Mouse (Mus musculus): ENCODE measurements around the gene Olfr1359. TPM values are rescaled to one million over a fixed set of nuclear protein-coding genes. Genes with fewer than 3 reads are reported as not detected.
"Not testable (repeated sequence)": the region's sequence is repeated elsewhere in the genome, so short reads cannot be mapped to it uniquely, and the experiment has no call there.

The Olfr1359 gene
- polyA plus RNA-seq, 1 experiment from 2014 or later, result not detected

DNA sequence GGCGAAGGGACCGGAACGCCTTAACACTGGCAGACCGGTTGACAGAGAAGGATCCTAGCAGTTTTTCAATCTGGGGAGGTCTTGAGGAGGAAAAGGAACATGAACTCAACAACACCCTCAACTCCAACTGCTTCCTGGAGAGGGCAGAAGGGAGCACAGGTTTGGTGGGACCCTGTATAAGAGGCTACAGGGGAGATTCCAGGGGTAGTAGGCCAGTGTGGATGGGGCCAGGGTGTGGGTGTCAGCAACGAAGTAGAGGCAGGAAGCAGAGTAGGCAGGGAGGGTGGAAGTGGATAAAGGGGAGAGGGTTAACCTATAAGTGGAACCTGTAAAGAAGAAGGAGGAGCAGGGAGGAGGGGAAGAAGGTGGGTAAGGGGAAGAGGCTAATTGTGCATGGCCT lies 35.6 kb downstream of the Olfr1359 start:
- Histone ChIP-seq H3K4me3 (no peak overlapping the region), H3K9ac (peak overlapping the region; percentile 80; the same call in 1 of the 2 replicates), H3K27ac (replicated peaks) (peak overlapping the region; percentile 98), H3K36me3 (no peaks in the 10 kb centered on the region), H3K4me1 (replicated peaks) (peaks cover 36% of the 10 kb centered on the region), H3K27me3 (no peaks in the 10 kb centered on the region), H3K9me3 (no peaks in the 10 kb centered on the region), H3K4me2 (no peak overlapping the region)
- 64% methylated on average over 5 of the region's 5 CpGs for WGBS
- peak; percentile 45 for ATAC-seq (ENCODE audit: low read depth)

DNA sequence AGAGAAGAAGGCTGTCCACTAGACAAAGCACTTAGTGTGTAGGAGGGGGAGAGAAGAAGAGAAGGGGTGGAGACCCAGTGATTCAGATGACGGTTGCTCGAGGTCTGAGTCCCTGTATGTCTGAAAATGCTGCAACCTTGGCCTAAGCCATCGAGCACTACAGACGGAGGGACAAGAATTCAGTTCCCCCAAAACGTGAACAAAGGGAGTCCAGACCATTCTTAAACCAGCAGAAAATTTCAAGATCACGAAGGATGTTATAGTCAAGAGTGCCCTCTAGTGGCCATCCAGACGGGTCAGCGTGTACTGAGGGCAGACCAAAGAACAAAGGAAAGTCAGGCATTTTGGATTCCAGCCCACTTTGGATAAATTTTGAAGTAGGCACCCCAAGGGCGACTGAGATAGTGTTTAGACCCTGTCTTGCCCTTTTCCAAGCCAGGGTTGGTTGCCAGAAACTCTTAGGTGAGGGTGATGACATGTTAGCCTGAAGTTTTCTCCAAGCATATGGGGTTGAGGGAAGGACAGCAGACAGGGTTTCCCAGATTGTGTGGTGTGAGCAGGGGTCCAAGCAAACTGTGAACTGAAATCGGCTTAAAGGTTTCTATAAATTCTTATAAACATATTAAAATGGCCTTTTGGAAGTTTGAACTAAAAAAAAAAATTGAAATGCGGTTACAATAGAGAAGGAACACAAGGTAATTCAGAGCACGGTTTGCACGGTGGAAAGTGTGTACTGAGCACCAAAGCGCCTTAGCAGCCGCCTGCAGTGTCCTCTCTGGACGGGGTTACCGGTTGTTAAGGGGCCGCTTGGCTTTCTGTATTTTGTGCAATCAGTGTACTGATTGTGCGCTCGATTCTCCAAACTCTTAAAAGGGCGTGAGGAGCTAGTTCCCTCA lies 36.3 kb downstream of the Olfr1359 start:
- H3K4me2 ChIP-seq, result peak overlapping the region; percentile 65
- peak overlapping the region; percentile 54 for H3K4me3 ChIP-seq
- H3K36me3 ChIP-seq, result no peaks in the 10 kb centered on the region
- peak overlapping the region; percentile 80 for H3K9ac ChIP-seq
- peaks cover 36% of the 10 kb centered on the region for H3K4me1 ChIP-seq (replicated peaks)
- ATAC-seq (ENCODE audit: low read depth), result peak; percentile 86
- peak overlapping the region; percentile 98 for H3K27ac ChIP-seq (replicated peaks)
- WGBS, result under 1% methylated on average over 21 of the region's 21 CpGs
- H3K27me3 ChIP-seq, result no peaks in the 10 kb centered on the region
- H3K9me3 ChIP-seq, result no peaks in the 10 kb centered on the region

GRCm38 (mm10) chr13:21734906-21735767 lies 37.2 kb downstream of the Olfr1359 start, which contains the start of gene Hist1h4j:
Hist1h4j (plus strand) TSS chr13:21735064.
- peak within 1 kb of the TSS; percentile 65 for H3K4me2 ChIP-seq
- peak within 1 kb of the TSS; percentile 80 for H3K9ac ChIP-seq
- H3K27me3 ChIP-seq, H3K9me3 ChIP-seq, H3K36me3 ChIP-seq: not testable (repeated sequence)
- peak; percentile 91 for ATAC-seq (ENCODE audit: low read depth)
- WGBS, result under 1% methylated on average over 51 of the region's 56 CpGs
- H3K4me3 ChIP-seq, result peak within 1 kb of the TSS; percentile 54
- peak within 1 kb of the TSS; percentile 98 for H3K27ac ChIP-seq (replicated peaks)
- H3K4me1 ChIP-seq (replicated peaks), result peaks cover 36% of the 10 kb centered on the region

- Histone ChIP-seq H3K27me3 (no peaks in the 10 kb centered on the region), H3K9me3 (no peaks in the 10 kb centered on the region), H3K9ac (no peak overlapping the region), H3K4me3 (no peak overlapping the region), H3K36me3 (no peaks in the 10 kb centered on the region), H3K27ac (replicated peaks) (no peak overlapping the region), H3K4me1 (replicated peaks) (peaks cover 23% of the 10 kb centered on the region), H3K4me2 (no peak overlapping the region)
- WGBS, result 86% methylated on average over 1 of the region's 1 CpGs
- ATAC-seq (ENCODE audit: low read depth), result no peak
Observed at GRCm38 (mm10) chr13:21745006-21745405, 47.1 kb downstream of the Olfr1359 start.

DNA sequence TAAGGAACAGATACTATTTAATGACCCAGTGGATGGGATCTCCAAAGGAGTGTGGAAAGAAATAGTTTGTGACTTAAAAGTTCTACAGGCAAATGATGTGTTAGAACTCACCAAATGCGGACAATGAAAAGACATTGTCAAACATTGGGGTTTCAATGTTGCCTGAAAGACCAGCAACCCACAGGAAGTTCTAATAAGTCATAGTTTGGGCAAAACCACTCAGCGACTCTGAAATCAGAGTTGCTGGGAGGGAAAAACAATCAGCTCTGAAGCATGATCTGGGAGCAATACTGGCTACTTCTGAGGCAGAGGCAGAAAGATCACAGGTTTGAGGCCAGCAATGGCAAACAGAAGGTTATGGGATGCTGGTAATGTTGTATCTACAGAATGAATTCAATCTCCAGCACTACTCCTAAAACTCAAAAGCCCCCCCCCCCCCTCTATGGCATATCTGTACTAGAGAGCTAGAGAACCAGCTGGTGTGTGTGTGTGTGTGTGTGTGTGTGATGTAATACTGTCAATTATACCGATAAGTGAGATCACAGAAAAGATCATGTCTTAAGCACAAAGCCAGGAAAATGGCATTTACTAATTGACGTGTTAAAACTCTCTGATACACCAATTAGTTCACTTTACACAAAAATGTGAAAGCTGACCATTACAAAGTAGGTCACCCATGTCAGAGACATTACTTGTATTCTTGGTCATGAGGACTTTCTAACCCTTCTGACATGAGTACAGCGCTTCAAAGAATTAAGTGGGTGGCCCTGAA lies 51.7 kb downstream of the Olfr1359 start:
- WGBS, result 6% methylated on average over 5 of the region's 5 CpGs
- peak overlapping the region; percentile 76 for H3K9ac ChIP-seq
- H3K4me1 ChIP-seq (replicated peaks), result peaks cover 37% of the 10 kb centered on the region
- ATAC-seq (ENCODE audit: low read depth), result no peak
- no peaks in the 10 kb centered on the region for H3K27me3 ChIP-seq
- peak overlapping the region; percentile 90 for H3K27ac ChIP-seq (replicated peaks)
- peak overlapping the region; percentile 89 for H3K4me2 ChIP-seq
- peak overlapping the region; percentile 57 for H3K4me3 ChIP-seq
- H3K36me3 ChIP-seq, result no peaks in the 10 kb centered on the region
- no peaks in the 10 kb centered on the region for H3K9me3 ChIP-seq

- H3K27me3 ChIP-seq, H3K36me3 ChIP-seq, H3K9me3 ChIP-seq: not testable (repeated sequence)
- H3K4me3 ChIP-seq, result peak within 1 kb of the TSS; percentile 57
- H3K27ac ChIP-seq (replicated peaks), result peak within 1 kb of the TSS; percentile 90
- ATAC-seq (ENCODE audit: low read depth), result peak; percentile 86
- peaks cover 41% of the 10 kb centered on the region for H3K4me1 ChIP-seq (replicated peaks)
- peak within 1 kb of the TSS; percentile 76 for H3K9ac ChIP-seq
- peak within 1 kb of the TSS; percentile 89 for H3K4me2 ChIP-seq
- WGBS, result under 1% methylated on average over 48 of the region's 56 CpGs
Observed at GRCm38 (mm10) chr13:21750159-21751017, 52.5 kb downstream of the Olfr1359 start, which contains the start of gene Hist1h4k. Hist1h4k (minus strand) TSS chr13:21750505.

DNA sequence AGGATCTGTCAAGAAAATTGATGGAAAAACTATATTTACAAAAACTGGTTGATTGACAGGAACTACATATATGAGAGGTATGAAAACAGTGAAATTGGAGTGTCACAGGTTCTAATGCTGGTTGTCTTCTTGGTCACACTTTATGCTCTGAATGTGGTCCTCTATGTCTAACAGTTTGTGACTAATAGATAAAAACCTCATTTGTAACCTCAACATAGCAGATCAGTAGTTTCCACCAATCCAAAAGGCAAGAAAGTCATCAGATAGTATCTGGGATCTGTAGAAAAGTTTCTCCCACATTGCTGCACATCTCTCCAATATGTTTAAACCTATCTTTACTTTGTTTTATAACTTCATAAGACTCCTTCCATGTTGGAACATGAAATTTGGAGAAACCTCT lies 53.5 kb downstream of the Olfr1359 start:
- no peak overlapping the region for H3K4me3 ChIP-seq

DNA sequence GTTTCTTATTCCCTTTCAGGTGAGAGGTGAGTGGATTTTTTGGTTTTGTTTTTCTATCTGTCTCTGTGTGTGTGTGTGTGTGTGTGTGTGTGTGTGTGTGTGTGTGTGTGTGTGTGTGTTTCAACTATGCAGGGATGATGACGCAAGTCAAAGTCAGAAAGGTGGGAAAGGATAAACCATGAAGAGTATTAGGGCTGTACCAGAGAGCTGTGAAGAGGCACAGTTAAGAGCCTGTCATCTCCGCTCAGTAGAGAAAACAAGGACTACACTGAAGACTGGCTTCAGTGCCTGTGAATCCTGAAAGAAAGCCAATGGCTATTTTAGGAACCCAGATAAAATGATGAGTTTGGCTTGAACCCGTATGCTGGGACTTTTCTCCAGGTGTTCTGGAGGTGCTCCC lies 53.9 kb downstream of the Olfr1359 start:
- Histone ChIP-seq H3K4me1 (replicated peaks) (peaks cover 41% of the 10 kb centered on the region), H3K4me3 (no peak overlapping the region), H3K9me3 (no peaks in the 10 kb centered on the region), H3K27ac (replicated peaks) (no peak overlapping the region), H3K9ac (no peak overlapping the region), H3K4me2 (0 out of 2 replicates have a peak overlapping the region, but pooled peaks have one; percentile 76), H3K27me3 (no peaks in the 10 kb centered on the region), H3K36me3 (no peaks in the 10 kb centered on the region)
- no peak for ATAC-seq (ENCODE audit: low read depth)
- WGBS, result 79% methylated on average over 3 of the region's 3 CpGs

More for the DNA sequence above, 53.5 kb downstream of the Olfr1359 start:
- Histone ChIP-seq H3K27ac (replicated peaks) (no peak overlapping the region), H3K36me3 (no peaks in the 10 kb centered on the region), H3K4me2 (no peak overlapping the region), H3K4me1 (replicated peaks) (peaks cover 41% of the 10 kb centered on the region), H3K9me3 (no peaks in the 10 kb centered on the region), H3K9ac (no peak overlapping the region), H3K27me3 (no peaks in the 10 kb centered on the region)
- ATAC-seq (ENCODE audit: low read depth), result no peak

DNA sequence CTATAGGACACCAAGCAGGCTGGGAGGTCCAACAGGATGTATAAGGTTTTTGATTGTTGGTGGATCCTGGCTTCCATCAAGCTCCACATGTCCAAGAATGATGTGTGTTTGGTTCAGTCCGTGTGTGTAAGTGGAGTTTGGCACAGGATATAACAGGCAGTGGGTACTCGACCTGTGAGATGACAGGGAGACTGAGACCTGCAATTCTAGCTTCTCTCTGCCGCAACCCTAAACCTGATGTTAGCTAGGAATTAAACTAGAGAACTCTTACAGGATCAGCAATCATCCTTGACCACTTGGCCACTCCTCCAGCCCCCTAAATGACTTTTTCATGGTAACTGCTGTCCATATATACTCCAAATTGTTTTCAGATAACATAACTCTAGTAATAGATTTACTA lies 54.4 kb downstream of the Olfr1359 start:
- no peak overlapping the region for H3K27ac ChIP-seq (replicated peaks)
- H3K4me3 ChIP-seq, result no peak overlapping the region
- no peaks in the 10 kb centered on the region for H3K9me3 ChIP-seq
- no peaks in the 10 kb centered on the region for H3K36me3 ChIP-seq
- H3K4me2 ChIP-seq, result peak overlapping the region; percentile 76
- no peak overlapping the region for H3K9ac ChIP-seq
- H3K27me3 ChIP-seq, result no peaks in the 10 kb centered on the region
- ATAC-seq (ENCODE audit: low read depth), result no peak
- 50% methylated on average over 3 of the region's 3 CpGs for WGBS
- H3K4me1 ChIP-seq (replicated peaks), result peaks cover 39% of the 10 kb centered on the region

- ATAC-seq (ENCODE audit: low read depth), result no peak
Observed at GRCm38 (mm10) chr13:21753051-21753523, 55.2 kb downstream of the Olfr1359 start.

More at GRCm38 (mm10) chr13:21753051-21753523, 55.2 kb downstream of the Olfr1359 start:
- Histone ChIP-seq H3K9ac (peak overlapping the region; percentile 72), H3K36me3 (no peaks in the 10 kb centered on the region), H3K27ac (replicated peaks) (peak overlapping the region; percentile 94), H3K27me3 (no peaks in the 10 kb centered on the region), H3K4me3 (peak overlapping the region; percentile 47), H3K9me3 (no peaks in the 10 kb centered on the region), H3K4me2 (peak overlapping the region; percentile 76), H3K4me1 (replicated peaks) (peaks cover 35% of the 10 kb centered on the region)
- WGBS, result 3% methylated on average over 10 of the region's 10 CpGs

Data from neural tube, embryonic 13.5 days (tissue).